Mouse (Mus musculus) right cerebral cortex, postnatal 10 days (tissue): Measurements from ENCODE around the gene Dtnbp1.
A peak's percentile ranks its signal among the peaks of the same experiment; 100 is the strongest.

Source experiments
- DNase-seq, 2 experiments: peaks; one replicate each; pipeline ENCODE4 v3.0.0; 2021; ENCODE audit warnings: low spot score in 2 of 2

Dtnbp1 gene

GRCm38 (mm10) chr13:45001228-45001910, 578 bp downstream of the Dtnbp1 start:
- peak; percentile 47 to 55 for DNase-seq

- DNase-seq = peak; percentile 51 to 56
These were observed 1.1 kb downstream of the Dtnbp1 start for GRCm38 (mm10) chr13:45000836-45001227.

DNA sequence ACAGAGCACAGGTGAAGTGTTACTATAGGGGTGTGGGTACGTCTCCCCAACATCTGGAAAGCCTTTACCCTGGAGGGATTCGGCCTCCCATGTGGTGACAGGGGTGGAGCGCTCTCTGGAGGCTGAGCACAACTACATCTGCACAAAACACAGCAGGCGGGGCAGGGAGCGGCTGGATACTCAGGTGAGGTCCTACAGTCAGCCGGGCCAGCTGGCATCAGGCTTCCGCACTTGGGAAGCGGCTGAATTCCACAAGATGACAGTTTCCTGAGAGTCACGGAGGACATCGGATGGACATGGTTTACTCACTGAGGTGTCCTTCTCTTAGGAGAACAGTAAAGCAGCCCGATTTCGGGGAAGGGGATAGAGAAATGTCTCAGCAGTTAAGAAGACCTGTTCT, 2.7 kb downstream of the Dtnbp1 start:
- no peak for DNase-seq

GRCm38 (mm10) chr13:44996339-44996738, 5.6 kb downstream of the Dtnbp1 start:
- no peak for DNase-seq

GRCm38 (mm10) chr13:44992550-44993205, 9.3 kb downstream of the Dtnbp1 start:
- DNase-seq = no peak

DNA sequence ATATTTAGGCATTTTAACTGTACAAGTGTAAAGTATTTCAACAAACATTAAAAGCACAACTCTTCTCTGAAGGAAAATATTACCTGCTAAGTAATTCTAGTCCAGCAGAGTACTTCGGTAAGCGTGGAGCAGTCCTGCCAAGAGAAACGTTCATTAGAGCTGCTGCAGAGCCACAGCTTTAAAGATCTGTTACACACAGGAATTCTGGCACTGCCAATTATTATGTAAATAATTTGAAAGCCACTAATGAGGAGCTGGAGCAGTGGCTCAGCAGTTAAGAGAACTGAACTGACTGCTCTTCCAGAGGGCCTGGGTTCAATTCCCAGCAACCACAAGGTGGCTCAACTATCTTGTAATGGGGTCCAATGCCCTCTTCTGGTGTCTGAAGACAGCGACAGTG, 10.0 kb downstream of the Dtnbp1 start:
- DNase-seq = no peak

DNA sequence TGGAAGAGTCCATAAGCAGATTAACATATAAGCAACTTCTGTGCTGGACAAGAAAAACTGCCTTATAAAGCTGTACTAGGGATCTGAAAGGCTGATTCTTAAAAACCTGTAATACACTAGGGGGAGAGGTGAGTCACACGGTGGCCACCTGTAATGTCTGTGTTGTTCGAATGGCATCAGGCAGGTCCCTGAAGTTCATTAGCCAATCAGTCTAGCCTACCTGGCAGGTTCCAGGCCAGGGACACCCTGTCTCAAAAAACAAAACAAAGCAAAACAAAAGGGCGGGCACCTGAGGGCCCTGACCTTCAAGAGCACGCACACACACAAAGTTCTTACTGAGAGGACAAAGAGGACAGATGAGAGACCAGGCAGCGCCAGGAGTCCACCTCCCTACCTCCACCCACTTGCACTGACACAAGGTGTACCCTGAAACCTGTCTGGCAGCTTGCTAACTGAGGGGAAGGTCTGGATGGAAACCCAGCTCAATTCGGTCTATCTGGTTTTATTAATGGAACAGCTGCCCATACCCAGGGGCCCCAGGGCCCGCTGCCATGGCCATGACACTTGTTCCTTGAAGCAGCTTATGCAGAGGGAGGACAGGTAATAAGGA, 11.8 kb downstream of the Dtnbp1 start:
- DNase-seq = no peak

GRCm38 (mm10) chr13:44986352-44986751, 15.6 kb downstream of the Dtnbp1 start:
- DNase-seq = no peak

DNA sequence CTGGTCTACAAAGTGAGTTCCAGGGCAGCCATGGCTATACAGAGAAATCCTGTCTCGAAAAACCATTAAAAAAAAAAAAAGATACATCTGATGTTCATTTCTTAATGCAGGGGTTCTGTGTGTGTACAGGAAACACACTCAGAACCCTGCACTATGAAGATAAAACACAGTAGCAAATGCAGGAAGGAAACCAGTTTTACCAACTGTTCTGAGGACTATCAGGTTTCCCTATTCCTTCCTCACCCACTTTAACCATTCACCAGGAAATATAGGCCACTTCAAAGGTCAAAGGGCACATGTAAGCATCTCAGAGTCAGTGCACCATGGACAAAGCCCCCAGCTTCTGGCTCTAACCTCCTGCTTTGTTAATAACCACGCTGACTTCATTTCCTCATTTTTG, 16.6 kb downstream of the Dtnbp1 start:
- DNase-seq = no peak

DNA sequence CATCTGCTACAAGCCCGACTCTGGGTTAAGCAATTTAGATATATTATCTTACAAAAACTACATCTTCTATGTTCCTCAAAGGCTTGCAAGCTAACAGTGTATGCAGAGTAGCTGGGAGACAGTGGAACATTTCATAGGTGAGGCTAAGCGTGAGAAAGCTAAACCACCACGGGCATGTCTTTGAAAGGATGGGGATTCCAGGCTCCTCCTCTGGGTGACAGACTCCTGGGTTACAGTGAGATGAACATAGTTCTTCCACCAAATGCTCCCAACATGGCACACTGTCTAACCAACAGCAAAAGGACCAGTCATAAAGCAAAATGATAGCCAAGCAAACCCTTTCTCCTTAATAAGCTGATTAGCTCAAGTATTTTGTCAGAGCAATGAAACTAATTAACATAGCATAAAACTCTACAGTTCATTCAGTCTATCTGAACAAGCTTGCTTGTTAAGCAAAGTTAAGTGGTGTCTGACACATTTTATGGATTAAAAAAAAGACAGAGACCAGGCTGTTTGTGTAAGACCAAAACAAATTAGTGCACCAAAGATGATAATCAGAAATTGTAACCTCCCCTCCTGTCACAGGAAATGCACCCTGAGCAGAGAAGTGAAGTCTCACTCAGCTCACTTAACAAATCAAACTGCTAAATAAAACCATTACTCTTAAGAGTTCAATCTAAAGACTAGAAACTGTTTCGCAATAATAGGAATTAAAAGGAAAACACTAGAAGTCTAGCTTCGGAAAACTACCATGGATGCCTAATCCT, 18.1 kb downstream of the Dtnbp1 start:
- DNase-seq = no peak

- no peak for DNase-seq
These were observed 19.1 kb downstream of the Dtnbp1 start for GRCm38 (mm10) chr13:44982799-44983198.

GRCm38 (mm10) chr13:44979433-44979832, 22.5 kb downstream of the Dtnbp1 start:
- no peak for DNase-seq

- no peak for DNase-seq
These were observed 24.3 kb downstream of the Dtnbp1 start for GRCm38 (mm10) chr13:44977483-44978141.

GRCm38 (mm10) chr13:44977059-44977458, 24.9 kb downstream of the Dtnbp1 start:
- DNase-seq = no peak

GRCm38 (mm10) chr13:44960542-44961291, 41.2 kb downstream of the Dtnbp1 start:
- DNase-seq = peak; percentile 56 to 58

DNA sequence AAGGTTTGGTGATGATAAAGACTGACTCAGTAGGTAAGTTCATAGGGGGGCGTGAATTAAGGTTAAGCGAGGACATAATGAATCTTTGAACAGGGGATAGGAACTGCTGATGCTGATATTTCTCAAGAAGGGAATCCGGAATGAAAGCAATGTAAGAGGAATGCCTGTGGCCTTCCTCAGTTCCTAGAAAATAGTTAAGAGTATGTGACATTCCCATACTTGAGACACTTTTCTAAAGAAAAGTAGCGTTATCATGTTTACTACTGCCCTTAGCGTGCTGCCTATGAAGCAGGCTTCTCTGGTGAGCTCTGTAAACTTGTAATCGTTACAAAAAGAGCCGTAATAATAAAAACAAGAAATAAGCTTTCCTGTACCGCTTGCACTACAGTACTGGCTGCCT, 44.9 kb downstream of the Dtnbp1 start:
- no peak for DNase-seq

DNA sequence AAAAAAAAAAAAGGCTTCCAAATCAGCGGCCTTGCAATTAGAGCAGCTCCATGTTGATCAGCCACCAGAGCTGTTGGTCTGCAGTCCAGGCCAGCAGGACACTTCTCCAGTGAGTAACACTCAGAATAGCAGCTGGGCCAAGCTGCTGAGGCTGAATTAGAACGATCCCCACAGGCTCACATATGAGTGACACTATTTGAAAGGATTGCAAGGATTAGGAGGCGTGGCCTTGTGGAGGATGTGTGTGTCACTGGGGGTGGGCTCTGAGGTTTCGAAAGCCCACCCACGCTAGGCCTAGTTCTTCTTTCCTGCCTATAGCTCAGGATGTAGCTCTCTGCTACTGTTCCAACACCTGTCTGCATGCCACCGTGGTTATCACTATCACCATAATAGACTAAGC, 46.2 kb downstream of the Dtnbp1 start:
- DNase-seq = no peak

DNA sequence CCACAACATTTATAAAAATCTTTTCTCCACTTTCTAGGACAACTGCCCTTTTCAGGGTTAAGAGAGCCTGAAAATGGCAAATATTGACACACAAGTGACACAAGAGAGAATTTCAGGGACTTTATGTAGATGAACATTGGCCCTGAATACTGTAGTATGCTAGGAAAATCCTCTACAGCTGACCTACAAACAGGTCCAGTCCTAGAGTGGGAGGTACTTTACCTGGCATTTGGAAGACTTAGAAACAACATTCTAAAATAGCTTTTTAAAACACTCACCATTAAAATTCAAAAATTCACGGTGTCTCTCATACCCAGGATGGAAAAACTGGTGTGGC, 47.7 kb downstream of the Dtnbp1 start:
- DNase-seq = no peak

DNA sequence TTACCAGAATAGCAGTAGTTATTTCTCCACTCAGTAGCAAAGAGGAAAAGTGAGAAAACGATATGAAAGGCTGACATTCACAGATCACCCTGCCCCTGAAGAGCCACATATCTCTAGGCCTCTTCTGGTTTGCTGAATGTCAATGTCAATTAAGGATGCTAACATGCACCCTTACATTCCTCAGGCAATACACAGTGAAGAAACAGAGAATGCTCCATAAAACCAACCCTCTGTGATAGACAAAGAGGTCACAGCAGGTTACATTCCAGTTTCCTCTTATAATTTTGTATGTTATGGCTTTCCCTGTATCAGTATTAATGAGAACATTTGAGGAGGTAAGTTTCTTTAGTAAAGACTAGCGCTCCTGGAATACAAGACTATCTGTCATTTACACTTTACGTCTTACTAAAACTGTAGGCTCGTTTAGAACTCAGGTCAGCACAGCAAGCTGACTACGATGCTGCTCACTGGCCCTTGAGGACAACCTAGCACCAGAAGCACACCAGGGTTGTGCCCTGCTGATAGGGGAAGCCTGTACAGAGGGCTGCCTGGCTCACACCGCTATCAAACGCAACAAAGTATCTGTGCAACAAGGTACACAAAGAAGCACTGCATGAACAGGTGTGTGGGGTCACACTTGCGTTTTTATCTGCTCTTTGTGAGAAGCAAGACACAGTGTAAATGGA, 48.3 kb downstream of the Dtnbp1 start:
- no peak for DNase-seq

- no peak for DNase-seq
These were observed 49.4 kb downstream of the Dtnbp1 start for GRCm38 (mm10) chr13:44952393-44953086.
